8 mouse cellular contexts compared by ENCODE assay signal in the genomic region with DNA sequence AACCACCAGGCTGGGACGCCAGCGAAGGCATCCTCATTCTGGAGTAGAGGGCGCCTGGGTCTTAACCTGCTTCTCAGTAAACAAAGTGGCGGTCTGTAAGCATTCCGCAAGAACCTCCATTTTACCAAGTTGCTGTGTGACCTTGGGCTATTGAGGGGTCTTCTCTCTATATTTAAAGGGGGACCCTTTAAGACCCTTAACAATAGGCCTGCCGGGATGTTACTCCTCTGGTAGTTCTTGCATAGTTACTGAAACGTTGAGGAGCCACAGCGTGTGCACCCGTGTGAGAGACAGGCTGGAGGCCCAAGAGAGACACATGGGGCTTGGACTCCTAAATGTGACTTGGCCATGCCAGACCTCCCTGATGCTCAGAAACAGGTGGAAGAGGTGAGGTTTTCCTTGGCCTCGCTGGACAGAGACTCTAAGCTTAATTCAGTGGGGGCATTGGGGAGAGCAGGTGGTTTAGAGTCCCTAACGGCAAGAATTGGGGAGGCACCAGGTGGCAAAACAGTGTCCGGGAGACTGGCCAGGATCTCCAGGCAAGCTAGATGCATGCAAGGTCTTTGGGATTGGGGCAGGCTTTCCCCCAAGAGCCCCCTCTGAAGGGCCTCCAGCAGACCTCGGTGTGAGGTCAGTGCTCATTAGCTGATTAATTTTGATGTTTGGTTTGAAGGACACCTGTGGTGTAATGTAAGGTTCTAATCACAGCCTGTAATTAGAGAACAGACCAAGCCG. TPM values are rescaled to one million over a fixed set of nuclear protein-coding genes. Genes with fewer than 3 reads are reported as not detected.
DNase-seq lines count a peak whose midpoint lies in the region; ATAC-seq and TF ChIP-seq lines count a peak whose summit lies in the region.

No protein-coding gene starts in this region.

- peak overlapping the region; percentile 98 for H3K4me2 ChIP-seq in lung, postnatal 0 days (replicated peaks; ENCODE audit: low read depth, low read length)
- H3K4me2 ChIP-seq in hindbrain, embryonic 16.5 days (ENCODE audit: low read length): peak overlapping the region; percentile 91
- peak overlapping the region; percentile 91 for H3K4me2 ChIP-seq in neural tube, embryonic 11.5 days (ENCODE audit: low read depth)

- no peaks in the 10 kb centered on the region for H3K9me3 ChIP-seq in lung, postnatal 0 days (ENCODE audit: low read length)
- no peaks in the 10 kb centered on the region for H3K9me3 ChIP-seq in hindbrain, embryonic 16.5 days (ENCODE audit: control insufficient read depth, low read length)
- no peaks in the 10 kb centered on the region for H3K9me3 ChIP-seq in neural tube, embryonic 11.5 days (ENCODE audit: control insufficient read depth, low read length)

- H3K9ac ChIP-seq in lung, postnatal 0 days (replicated peaks; ENCODE audit: low read depth): peak overlapping the region; percentile 78; the same call in 1 of the 2 replicates
- peak overlapping the region; percentile 96 for H3K9ac ChIP-seq in hindbrain, embryonic 16.5 days (ENCODE audit: low read depth, low read length)
- H3K9ac ChIP-seq in neural tube, embryonic 11.5 days (ENCODE audit: low read length): peak overlapping the region; percentile 93

- TF ChIP-seq CTCF in lung, postnatal 0 days (IDR thresholded peaks at IDR 0.05): no peak

- no peak for DNase-seq in lung, postnatal 0 days (ENCODE audit: low spot score)
- no peak for DNase-seq in lung, postnatal 14 days
- DNase-seq in cerebellum, postnatal 14 days: peak; percentile 67
- DNase-seq in neural tube, embryonic 11.5 days (ENCODE audit: low spot score): no peak
- no peak for DNase-seq in adrenal gland, adult (ENCODE audit: inconsistent age in 2 of 2, low spot score in 1 of 2)
- no peak for DNase-seq in gastrocnemius, postnatal 25 days
- DNase-seq in urinary bladder, postnatal 4 days (ENCODE audit: low spot score in 2 of 2): no peak

- TF ChIP-seq EP300 in lung, postnatal 0 days (IDR thresholded peaks at IDR 0.05): no peak

- peaks cover 6% of the 10 kb centered on the region; the same call in 1 of the 2 replicates for H3K4me1 ChIP-seq in lung, postnatal 0 days (ENCODE audit: insufficient read depth, low read depth, low read length)
- H3K4me1 ChIP-seq in hindbrain, embryonic 16.5 days (ENCODE audit: control insufficient read depth, insufficient read depth, low read depth, low read length): peaks cover 24% of the 10 kb centered on the region
- peaks cover 33% of the 10 kb centered on the region for H3K4me1 ChIP-seq in neural tube, embryonic 11.5 days (ENCODE audit: control insufficient read depth, insufficient read depth, low read length)

- ATAC-seq in lung, postnatal 0 days: no peak
- ATAC-seq in hindbrain, embryonic 16.5 days: no peak
- no peak for ATAC-seq in neural tube, embryonic 11.5 days (ENCODE audit: insufficient read depth, low FRiP score, low TSS enrichment)

- no peaks in the 10 kb centered on the region for H3K36me3 ChIP-seq in lung, postnatal 0 days (ENCODE audit: insufficient read depth, low read length)
- 0 out of 2 replicates have a peak, but pooled peaks cover 3% of the 10 kb centered on the region for H3K36me3 ChIP-seq in hindbrain, embryonic 16.5 days (ENCODE audit: control insufficient read depth, insufficient read depth, low read length)
- 0 out of 2 replicates have a peak, but pooled peaks cover 2% of the 10 kb centered on the region for H3K36me3 ChIP-seq in neural tube, embryonic 11.5 days (ENCODE audit: control insufficient read depth, insufficient read depth, low read length)

- no peak overlapping the region for H3K27ac ChIP-seq in lung, postnatal 0 days (ENCODE audit: low read length)
- H3K27ac ChIP-seq in hindbrain, embryonic 16.5 days (ENCODE audit: low read depth, low read length): peak overlapping the region; percentile 82
- peak overlapping the region; percentile 97 for H3K27ac ChIP-seq in neural tube, embryonic 11.5 days (ENCODE audit: low read depth, low read length)

- WGBS in lung, postnatal 0 days: 9% methylated on average over 14 of the region's 14 CpGs
- WGBS in hindbrain, embryonic 16.5 days: 6% methylated on average over 14 of the region's 14 CpGs
- 2% methylated on average over 14 of the region's 14 CpGs for WGBS in neural tube, embryonic 11.5 days

- H3K27me3 ChIP-seq in lung, postnatal 0 days (replicated peaks; ENCODE audit: insufficient read depth, low read length): no peaks in the 10 kb centered on the region
- peaks cover 8% of the 10 kb centered on the region for H3K27me3 ChIP-seq in hindbrain, embryonic 16.5 days (replicated peaks; ENCODE audit: control insufficient read depth, insufficient read depth, low read length)
- H3K27me3 ChIP-seq in neural tube, embryonic 11.5 days (ENCODE audit: control insufficient read depth, insufficient read depth, low read length): no peaks in the 10 kb centered on the region

- peak overlapping the region; percentile 76 for H3K4me3 ChIP-seq in lung, postnatal 0 days (ENCODE audit: low read depth, low read length)
- H3K4me3 ChIP-seq in hindbrain, embryonic 16.5 days (ENCODE audit: low read length): peak overlapping the region; percentile 75
- H3K4me3 ChIP-seq in neural tube, embryonic 11.5 days (ENCODE audit: low read depth, low read length): peak overlapping the region; percentile 97

RNA-seq across cellular contexts. Expression of gene Hmga1, which starts 1.8 kb away (rescaled TPM):
- polyA plus RNA-seq in lung, postnatal 0 days (2015; fragmentation: Nextera tagmentation; extraction: Ambion mirVana): 41.2 and 50.6 TPM in 2 replicates
- 144 and 155 TPM in 2 replicates for polyA plus RNA-seq in hindbrain, embryonic 16.5 days (2015; fragmentation: Nextera tagmentation; extraction: Ambion mirVana)
- polyA plus RNA-seq in neural tube, embryonic 11.5 days (2014; fragmentation: Nextera tagmentation; extraction: Ambion mirVana): 425 and 456 TPM in 2 replicates
- total RNA-seq in gastrocnemius, postnatal 25 days (2021): 10 to 100 TPM; 24.6 to 24.7 TPM

RNA-seq across cellular contexts. Expression of gene AI413582, which starts 7.5 kb away (rescaled TPM):
- polyA plus RNA-seq in lung, postnatal 0 days (2015; fragmentation: Nextera tagmentation; extraction: Ambion mirVana): 30.8 and 38.6 TPM in 2 replicates
- polyA plus RNA-seq in hindbrain, embryonic 16.5 days (2015; fragmentation: Nextera tagmentation; extraction: Ambion mirVana): 77.2 and 83.3 TPM in 2 replicates
- polyA plus RNA-seq in neural tube, embryonic 11.5 days (2014; fragmentation: Nextera tagmentation; extraction: Ambion mirVana): 19.3 and 24.4 TPM in 2 replicates
- total RNA-seq in gastrocnemius, postnatal 25 days (2021): 1 to 10 TPM; 2.5 to 2.9 TPM

RNA-seq across cellular contexts. Expression of gene Grm4, which starts 36.9 kb away (rescaled TPM):
- not detected in 2 replicates for polyA plus RNA-seq in lung, postnatal 0 days (2015; fragmentation: Nextera tagmentation; extraction: Ambion mirVana)
- 9.3 and 10.0 TPM in 2 replicates for polyA plus RNA-seq in hindbrain, embryonic 16.5 days (2015; fragmentation: Nextera tagmentation; extraction: Ambion mirVana)
- polyA plus RNA-seq in neural tube, embryonic 11.5 days (2014; fragmentation: Nextera tagmentation; extraction: Ambion mirVana): 1.8 and 2.5 TPM in 2 replicates
- under 1 TPM; 0.08 to 0.24 TPM for total RNA-seq in gastrocnemius, postnatal 25 days (2021)

Comparison
In these comparisons a context has a peak if more than half of its experiments do, and no peak if none do; other contexts are left out.
1. DNase-seq: peak in cerebellum, postnatal 14 days (2 of 2); none in lung, postnatal 0 days (single experiment), lung, postnatal 14 days (single experiment), neural tube, embryonic 11.5 days (single experiment), adrenal gland, adult (0 of 2), gastrocnemius, postnatal 25 days (single experiment) and urinary bladder, postnatal 4 days (0 of 2).
2. Peak in every context shown above with its lines, with median percentiles within 50 percentile points of each other: H3K4me2 ChIP-seq, H3K4me3 ChIP-seq and H3K9ac ChIP-seq.